In the genomic region with DNA sequence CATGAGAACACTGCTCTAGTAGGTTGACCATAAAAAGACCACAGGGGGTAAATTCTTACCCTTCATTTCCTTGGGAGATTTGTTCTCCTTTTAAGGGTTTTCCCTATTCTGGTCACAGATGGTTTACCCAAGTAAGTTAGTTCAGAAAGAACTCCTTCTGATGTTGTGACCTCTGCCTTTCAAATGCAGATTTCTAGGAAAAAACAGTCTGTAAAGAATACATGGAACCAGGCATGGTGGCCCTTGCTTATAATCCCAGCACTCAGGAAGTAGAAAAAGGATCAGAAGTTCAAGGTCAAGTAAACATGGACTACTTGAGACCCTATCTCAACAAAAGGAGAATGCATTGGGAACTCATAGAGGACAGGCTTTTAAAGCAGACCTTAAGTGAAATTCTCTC, we compare ENCODE assay signal across 26 mouse cellular contexts. TPM values are rescaled to one million over a fixed set of nuclear protein-coding genes. Genes with fewer than 3 reads are reported as not detected.
DNase-seq lines count a peak whose midpoint lies in the region; ATAC-seq and TF ChIP-seq lines count a peak whose summit lies in the region.
"Had no signal": no experiment of that assay in that cellular context is flagged by ENCODE, and none has a peak within 500 bp of the region (broad histone marks: within the 10 kb centered on the region; RNA-seq: fewer than 3 reads in every experiment).

No protein-coding gene starts in this region.

- in situ Hi-C loops in ES-E14 (cut with MboI; ENCODE audit: low sequenced_read_pairs in 2 of 2, unreplicated experiment in 2 of 2), result no loop called here

- H3K9ac ChIP-seq in ES-E14 (ENCODE audit: insufficient read depth, low read depth, low read length, poor library complexity, severe bottlenecking), result no peak overlapping the region
- H3K9ac ChIP-seq in forebrain, postnatal 0 days, result no peak overlapping the region

- no peak for TF ChIP-seq CTCF in forebrain, postnatal 0 days (IDR thresholded peaks at IDR 0.05; ENCODE audit: low read depth)

- H3K4me3 ChIP-seq in ES-E14 (ENCODE audit: insufficient read depth in 1 of 2, low read depth in 1 of 2, low read length in 2 of 2, poor library complexity in 1 of 2, severe bottlenecking in 1 of 2), result no peak overlapping the region
- H3K4me3 ChIP-seq in forebrain, postnatal 0 days (ENCODE audit: low read depth, low read length), result no peak overlapping the region

- H3K36me3 ChIP-seq in ES-E14 (ENCODE audit: control insufficient read depth, insufficient read depth, low read length, poor library complexity, severe bottlenecking), result peaks cover 25% of the 10 kb centered on the region
- peaks cover 40% of the 10 kb centered on the region for H3K36me3 ChIP-seq in forebrain, postnatal 0 days (ENCODE audit: insufficient read depth)

- H3K27ac ChIP-seq in ES-E14 (ENCODE audit: insufficient read depth, low read depth, low read length, poor library complexity, severe bottlenecking), result no peak overlapping the region
- no peak overlapping the region for H3K27ac ChIP-seq in forebrain, postnatal 0 days (ENCODE audit: low read depth, low read length)

- H3K4me2 ChIP-seq in forebrain, postnatal 0 days (ENCODE audit: low read depth), result no peak overlapping the region

- no peaks in the 10 kb centered on the region for H3K9me3 ChIP-seq in ES-E14 (ENCODE audit: control insufficient read depth, insufficient read depth, low read depth, low read length)
- no peaks in the 10 kb centered on the region for H3K9me3 ChIP-seq in forebrain, postnatal 0 days (ENCODE audit: low read length)
- H3K9me3 ChIP-seq: G1E had no signal

- H3K27me3 ChIP-seq in forebrain, postnatal 0 days (ENCODE audit: insufficient read depth, low read length), result no peaks in the 10 kb centered on the region
- H3K27me3 ChIP-seq: CH12.LX, Patski had no signal

- H3K4me1 ChIP-seq in ES-E14 (ENCODE audit: control insufficient read depth in 2 of 2, insufficient read depth in 2 of 2, low read length in 2 of 2, poor library complexity in 1 of 2), result 0 out of 4 replicates have a peak, but pooled peaks cover 0 to 2% of the 10 kb centered on the region in 2 experiments
- no peaks in the 10 kb centered on the region for H3K4me1 ChIP-seq in forebrain, postnatal 0 days (ENCODE audit: insufficient read depth)

- no peak for ATAC-seq in forebrain, postnatal 0 days
- ATAC-seq: activated CD4-positive, CD25-positive, alpha-beta regulatory T cell, adult 4 months; CD4-positive, CD25-positive, alpha-beta regulatory T cell, adult 4 months; Patski had no signal

- DNase-seq in ES-CJ7 (ENCODE audit: low read depth, low spot score), result peak; percentile 54
- peak; percentile 20 for DNase-seq in ES-E14 (ENCODE audit: low read depth, low spot score)
- peak; percentile 91 for DNase-seq in R1 (ENCODE audit: low read depth, low spot score)
- peak; percentile 68 for DNase-seq in ZHBTc4 (ENCODE audit: low read depth, low spot score)
- no peak for DNase-seq in forebrain, postnatal 0 days
- no peak for DNase-seq in B cell, adult 2 months
- no peak for DNase-seq in yolk sac, embryonic 10.5 days (ENCODE audit: low spot score)
- DNase-seq in frontal cortex, postnatal 10 days (ENCODE audit: low spot score in 2 of 2), result no peak
- DNase-seq: adrenal gland, adult 2 months; adrenal gland, adult 8-10 months; adrenal gland, postnatal 10 days; adrenal gland, postnatal 14 days; adrenal gland, postnatal 25 days; adrenal gland, postnatal 36 days; cerebellum, adult 11 months; cerebellum, adult 11-12 months; cerebellum, adult 18-20 months; cerebellum, adult 2 months; cerebellum, adult 8-10 months; cerebellum, adult 9-10 months; cerebellum, adult 9-11 months had no signal

TF ChIP-seq in ES-E14, 5 proteins besides CTCF, POLR2A, EP300 and RAD21:
- 0 out of 2 replicates have a peak, but pooled peaks have one; percentile 20 for TF ChIP-seq ZNF384 (IDR thresholded peaks at IDR 0.05; ENCODE audit: low read depth, low read length)
- TF ChIP-seq ZC3H11A (IDR thresholded peaks at IDR 0.05; ENCODE audit: borderline replicate concordance, low read depth, low read length), result no peak
- no peak for TF ChIP-seq HCFC1 (IDR thresholded peaks at IDR 0.05; ENCODE audit: borderline replicate concordance, insufficient read depth, low read length)

RNA-seq across cellular contexts. Expression of gene Ncapd3, which starts 45.8 kb away (rescaled TPM):
- 41.5 and 49.2 TPM in 2 replicates for total RNA-seq in ES-E14 (2012; rRNA removed)
- total RNA-seq in forebrain, postnatal 0 days (2014; rRNA removed), result 19.8 and 23.1 TPM in 2 replicates
- polyA plus RNA-seq in forebrain, postnatal 0 days (2015; fragmentation: Nextera tagmentation; extraction: Ambion mirVana), result 3.6 and 6.2 TPM in 2 replicates

RNA-seq across cellular contexts. Expression of gene Vps26b, which starts 45.9 kb away (rescaled TPM):
- total RNA-seq in ES-E14 (2012; rRNA removed), result 19.7 and 28.3 TPM in 2 replicates
- total RNA-seq in forebrain, postnatal 0 days (2014; rRNA removed), result 160 and 161 TPM in 2 replicates
- 76.1 and 86.1 TPM in 2 replicates for polyA plus RNA-seq in forebrain, postnatal 0 days (2015; fragmentation: Nextera tagmentation; extraction: Ambion mirVana)

Comparison
In these comparisons a context has a peak if more than half of its experiments do, and no peak if none do; other contexts are left out.
1. DNase-seq: peak in ES-CJ7 (single experiment), ES-E14 (single experiment), R1 (single experiment) and ZHBTc4 (single experiment); none in forebrain, postnatal 0 days (single experiment), B cell, adult 2 months (0 of 2), yolk sac, embryonic 10.5 days (single experiment) and frontal cortex, postnatal 10 days (0 of 2).